Mouse (Mus musculus): ENCODE results near the gene Tmem184b.

Gene Tmem184b

DNA sequence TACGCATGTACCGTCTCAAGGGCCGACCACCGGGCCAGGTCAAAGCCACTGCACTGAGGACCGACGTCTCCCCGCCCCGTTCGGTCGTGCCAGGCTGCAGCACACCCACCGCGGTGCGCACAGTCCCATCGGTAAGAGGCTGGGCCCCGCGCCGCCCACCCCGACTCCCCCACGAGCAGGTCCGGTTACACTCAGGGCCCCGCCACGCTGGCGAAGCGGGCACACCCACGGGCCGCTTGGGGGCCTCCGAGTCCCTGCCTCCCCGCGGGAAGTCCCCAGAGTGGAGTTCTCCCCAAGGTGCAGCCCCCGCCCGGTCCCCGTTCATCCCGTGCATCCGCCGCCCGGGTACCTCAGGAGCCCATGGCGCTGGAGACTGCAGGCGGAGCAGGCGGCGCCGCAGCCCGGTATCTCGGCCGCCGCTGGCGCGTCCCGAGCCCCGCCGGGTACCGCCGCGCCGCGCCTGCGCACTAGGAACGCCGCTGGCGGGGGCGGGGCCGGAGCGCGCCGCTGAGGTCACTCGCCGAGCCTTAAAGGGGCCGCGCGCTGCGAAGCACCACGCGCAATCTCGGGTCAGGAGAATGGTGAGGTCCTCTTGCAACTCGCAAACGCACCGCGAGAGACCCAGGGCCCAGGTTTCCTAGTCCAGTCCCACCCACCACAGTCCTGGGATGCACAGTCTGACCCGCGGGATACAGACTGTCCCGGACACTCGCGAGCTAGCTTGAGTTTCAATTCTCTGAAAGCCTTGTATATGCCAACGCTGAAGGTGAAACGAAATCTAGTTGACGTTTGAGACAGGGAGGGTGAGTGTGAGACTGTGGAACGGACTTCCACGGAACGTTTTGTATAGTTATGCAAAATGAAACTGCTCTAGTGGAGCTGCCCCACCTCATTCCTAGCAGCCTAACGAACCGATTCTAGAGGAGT, at the start of gene Tmem184b:
Gene Tmem184b (minus strand): TSS at position 734 of the 927 bp plus-strand sequence.
- peak; percentile 76 for DNase-seq (ENCODE audit: low read depth, low spot score)

DNA sequence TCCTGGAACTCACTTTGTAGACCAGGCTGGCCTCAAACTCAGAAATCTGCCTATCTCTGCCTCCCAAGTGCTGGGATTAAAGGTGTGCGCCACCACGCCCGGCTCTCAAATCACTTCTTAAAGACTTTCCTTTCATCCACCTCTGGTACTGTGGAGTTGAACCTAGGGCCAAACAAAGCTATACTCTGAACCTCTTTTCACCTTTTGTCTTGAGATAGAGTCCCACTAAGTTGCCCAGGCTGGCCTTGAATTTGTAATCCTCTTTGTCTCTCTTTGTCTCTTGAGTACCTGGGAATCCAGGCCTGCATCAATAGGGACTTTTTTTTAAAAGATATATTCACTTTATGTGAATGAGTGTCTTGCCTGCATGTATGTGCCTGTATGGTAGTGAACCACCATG, 44.7 kb upstream of the Tmem184b start:
- no peak for DNase-seq (ENCODE audit: low read depth, low spot score)

DNA sequence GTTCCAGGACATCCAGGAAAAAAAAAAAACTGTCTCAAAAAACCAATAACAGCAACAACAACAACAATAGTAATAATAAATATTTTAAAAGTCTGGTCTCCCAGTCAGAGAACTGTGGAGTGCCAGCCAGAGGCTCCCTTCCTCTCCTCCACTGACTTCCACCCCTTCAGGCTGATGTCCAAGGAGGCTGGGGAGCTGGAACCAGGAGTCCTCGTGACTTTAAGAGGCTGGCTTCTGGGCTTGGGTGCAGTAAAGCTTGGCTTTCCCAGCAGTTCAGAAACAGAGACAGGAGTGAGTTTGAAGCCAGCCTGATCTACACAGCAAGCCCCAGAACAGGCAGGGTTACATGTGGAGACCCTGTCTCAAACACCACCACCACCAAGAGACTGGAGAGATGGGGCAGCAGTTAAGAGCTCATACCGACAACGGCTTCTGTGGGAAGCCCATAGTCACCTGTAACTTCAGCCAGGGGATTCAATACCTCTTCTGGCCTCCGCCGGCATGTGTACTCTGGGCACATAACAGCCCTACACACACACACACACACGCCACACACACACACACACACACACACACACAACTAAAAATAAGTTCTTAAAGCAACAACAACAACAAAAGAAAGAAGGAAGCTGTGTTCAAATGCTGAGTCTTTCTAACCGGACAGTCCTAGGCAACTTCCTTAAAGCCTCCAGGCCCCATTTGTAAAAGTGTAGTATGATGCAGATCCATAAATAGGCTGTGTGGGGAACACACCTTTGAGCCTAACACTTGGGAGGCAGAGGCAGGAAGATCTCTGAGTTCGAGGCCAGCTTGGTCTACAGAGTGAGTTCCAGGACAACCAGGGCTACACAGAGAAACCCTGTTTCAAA, 42.7 kb upstream of the Tmem184b start:
- no peak for DNase-seq (ENCODE audit: low read depth, low spot score)

DNA sequence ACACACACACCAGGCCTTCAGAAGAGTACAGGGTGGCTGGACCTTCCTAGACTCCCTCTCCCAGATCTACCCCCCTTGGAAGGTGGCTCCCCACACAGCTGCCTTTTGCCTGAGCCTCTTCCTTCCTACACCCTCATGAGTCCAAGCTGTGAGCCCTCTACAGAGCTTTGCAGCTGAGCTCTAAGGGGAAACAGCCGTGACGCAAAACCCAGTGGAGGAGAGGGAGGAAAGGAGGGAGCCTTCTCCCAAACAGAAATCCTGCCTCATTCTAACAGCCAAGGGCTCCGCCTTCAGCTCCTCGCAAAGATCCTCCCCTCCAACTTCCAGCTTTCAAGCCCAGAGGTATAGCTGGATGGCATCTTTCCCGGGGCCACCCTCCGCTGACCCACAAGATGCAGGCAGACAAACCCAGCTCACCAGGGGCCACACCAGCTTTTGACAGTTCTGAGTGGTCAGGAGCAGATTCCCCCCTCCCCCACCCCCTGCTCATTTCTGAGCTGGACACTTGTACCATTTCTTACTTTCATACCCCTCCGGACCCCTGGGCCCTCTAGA, 40.6 kb upstream of the Tmem184b start:
- no peak for DNase-seq (ENCODE audit: low read depth, low spot score)

DNA sequence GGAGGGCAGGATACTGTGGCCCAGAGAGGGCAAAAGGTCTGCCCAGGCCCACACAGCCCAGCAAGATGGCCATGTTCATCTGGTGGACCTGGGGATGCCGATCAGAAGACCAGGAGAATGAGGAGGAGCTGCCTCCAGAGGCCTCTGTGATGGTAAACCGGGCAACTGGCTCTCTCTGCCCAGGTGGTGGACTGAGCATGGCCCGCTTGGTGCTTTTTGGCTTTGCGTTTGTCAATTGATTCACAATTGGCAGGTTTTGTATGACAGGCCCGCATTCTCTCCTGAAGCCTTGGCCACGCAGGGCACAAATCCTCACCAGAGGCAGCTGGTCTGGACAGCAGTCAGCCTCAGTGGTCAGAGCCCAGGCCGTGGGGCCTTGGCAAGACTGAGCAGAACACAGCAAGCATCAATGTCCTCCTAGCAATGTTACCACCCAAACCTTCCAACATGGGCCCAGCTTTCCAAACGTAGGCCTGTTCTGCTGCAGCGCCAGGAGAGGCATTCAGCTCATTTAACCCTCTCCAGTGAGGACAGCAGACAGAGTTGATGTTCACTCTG, 39.7 kb upstream of the Tmem184b start:
- DNase-seq (ENCODE audit: low read depth, low spot score): no peak

DNA sequence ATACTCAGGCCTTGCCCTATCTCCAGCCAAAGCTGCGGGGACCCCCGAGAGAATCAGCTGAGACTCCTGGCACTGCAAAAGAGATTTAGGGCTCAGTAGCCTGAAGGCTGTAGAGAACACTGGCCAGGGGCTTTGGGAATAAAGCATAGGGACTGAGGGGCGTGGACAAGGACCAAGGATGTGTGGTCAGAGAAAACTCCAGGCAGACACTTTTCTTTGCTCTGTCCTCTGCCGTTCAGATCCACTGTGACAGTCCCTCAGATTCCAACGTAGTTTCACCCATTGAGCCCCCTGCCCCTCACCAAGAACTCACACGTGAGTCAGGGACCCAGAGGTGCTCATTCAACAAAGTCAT, 38.9 kb upstream of the Tmem184b start:
- DNase-seq (ENCODE audit: low read depth, low spot score): no peak

DNA sequence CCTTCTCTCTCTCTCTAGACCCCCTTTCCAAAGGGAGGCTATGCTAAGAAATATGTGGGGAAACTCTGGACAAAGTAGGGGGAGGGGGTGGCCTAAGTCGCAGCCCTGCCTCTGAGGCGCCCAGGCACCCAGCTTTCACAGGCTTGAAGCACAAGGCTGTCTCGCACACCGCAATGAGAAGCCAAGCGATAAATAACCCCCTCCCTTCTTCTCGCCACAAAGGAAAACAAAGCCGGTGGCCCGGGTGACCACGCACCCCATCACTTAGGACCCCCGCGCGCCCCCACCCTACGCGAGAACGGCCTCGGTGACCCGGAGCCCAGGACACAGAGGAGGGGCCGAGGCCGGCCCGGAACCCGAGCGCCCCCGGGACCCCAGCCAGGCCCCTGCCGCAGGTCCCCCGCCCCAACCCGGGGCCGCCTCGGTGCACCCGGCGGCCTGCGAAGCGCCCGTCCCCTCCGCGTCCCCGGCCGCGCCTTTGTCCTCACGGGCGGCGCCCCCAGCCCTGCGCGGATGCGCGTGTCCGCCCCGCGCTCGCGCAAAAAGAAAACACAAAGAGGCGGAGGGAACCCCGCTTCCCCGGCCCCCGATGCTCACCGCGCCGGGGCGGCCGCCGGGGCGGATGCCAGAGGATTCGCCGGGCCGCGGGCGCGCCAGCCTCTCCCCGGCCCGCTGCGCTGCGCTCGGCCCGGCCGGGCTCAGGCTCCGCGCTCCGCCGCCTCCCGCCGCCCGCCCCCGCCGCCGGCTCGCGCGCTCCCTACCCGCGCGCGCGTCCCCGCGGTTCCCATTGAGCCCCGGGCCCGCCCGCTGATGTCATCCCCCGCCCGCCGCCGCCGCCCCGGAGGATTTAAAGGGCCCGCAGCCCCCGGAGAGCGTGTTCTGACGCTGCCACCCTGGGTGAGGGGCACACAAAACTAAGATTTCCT, 38.2 kb upstream of the Tmem184b start:
- peak; percentile 54 for DNase-seq (ENCODE audit: low read depth, low spot score)

DNA sequence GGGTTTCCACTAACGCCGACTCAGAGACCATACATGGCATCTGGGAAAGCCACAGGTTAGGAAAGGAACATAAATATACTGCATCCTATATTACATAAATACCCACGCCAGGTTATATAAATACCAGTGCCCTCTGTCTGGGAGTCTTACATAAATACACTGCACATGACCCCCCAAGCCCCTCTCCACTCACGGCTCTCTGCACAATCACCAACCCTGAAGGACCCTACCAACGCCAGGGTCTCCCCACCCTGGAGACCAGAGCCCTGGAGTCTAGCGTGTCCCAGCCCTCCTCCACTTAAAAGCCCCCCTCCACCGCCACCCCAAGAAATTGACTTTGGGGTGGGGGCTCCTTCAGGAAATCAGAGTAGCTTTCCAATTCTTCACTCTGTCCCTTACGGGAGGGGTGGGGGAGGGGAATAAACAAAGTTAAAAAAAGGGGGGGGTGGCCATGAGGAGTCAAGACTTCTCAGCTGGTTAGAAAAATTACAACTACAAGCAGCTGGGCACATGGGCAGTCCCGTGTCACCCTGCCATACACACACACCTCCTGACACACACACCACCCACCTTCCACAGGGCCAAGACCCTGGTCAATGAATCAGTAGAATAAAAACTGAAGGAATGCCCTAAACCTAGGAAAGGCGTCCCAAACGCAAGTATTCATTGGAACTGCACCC, 37.4 kb upstream of the Tmem184b start:
- DNase-seq (ENCODE audit: low read depth, low spot score): no peak

DNA sequence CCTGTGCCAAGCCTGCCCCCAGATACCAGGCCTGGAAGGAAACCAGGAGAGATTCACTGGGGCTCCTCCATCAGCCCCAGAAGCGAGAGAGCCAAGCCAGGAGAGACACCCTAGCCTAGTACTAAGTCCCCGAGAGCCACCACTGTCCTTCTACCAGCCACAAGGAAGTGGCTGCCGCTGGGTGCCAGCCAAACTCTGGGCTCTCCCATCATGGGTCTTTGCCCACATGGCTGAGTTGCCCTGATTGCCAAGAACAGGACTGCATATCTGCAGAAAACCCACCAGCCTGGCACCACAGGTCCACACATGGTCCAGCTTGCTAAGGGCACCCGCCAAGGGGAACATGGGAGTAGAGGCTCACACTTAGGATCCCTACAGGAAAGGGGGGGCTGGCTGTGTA, 36.9 kb upstream of the Tmem184b start:
- no peak for DNase-seq (ENCODE audit: low read depth, low spot score)

DNA sequence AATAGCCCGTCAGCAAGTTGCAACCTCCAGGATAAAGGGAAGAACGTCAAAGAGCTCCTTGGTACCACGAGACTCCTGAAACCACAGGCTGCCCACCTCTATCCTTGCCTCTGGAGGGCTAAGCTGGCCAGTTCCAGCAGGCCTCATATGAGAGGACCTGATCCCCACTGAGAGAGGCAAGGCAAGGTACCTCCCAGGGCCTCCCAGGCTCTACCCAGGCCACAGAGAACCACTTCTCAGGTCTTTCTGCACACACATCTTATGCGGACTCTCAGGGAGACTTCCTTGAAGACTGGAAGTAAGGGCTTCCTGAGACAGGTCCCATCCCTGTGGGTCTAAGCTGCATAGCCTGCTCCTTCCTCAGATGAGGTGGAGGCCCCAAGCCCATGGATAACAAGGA, 36.0 kb upstream of the Tmem184b start:
- DNase-seq (ENCODE audit: low read depth, low spot score): no peak

DNA sequence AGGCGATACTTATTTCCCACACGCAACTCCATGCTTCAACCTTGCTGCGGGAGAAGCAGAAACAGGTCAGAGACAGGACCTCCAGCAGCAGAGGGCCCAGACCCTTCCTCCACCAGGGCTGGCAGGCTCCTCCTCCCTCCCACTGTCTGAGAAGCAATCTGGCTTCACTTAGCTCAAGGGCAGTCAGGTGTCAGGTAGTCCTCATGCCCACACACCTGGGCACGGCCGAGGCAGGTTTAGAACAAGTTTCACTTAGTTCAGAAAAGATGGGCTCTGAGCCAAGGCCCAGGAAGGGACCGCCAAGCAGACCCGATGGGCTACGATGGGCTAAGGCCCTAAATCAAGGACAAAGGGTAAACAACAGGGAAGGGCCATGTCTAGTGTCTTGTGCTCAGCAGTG, 35.4 kb upstream of the Tmem184b start:
- no peak for DNase-seq (ENCODE audit: low read depth, low spot score)

DNA sequence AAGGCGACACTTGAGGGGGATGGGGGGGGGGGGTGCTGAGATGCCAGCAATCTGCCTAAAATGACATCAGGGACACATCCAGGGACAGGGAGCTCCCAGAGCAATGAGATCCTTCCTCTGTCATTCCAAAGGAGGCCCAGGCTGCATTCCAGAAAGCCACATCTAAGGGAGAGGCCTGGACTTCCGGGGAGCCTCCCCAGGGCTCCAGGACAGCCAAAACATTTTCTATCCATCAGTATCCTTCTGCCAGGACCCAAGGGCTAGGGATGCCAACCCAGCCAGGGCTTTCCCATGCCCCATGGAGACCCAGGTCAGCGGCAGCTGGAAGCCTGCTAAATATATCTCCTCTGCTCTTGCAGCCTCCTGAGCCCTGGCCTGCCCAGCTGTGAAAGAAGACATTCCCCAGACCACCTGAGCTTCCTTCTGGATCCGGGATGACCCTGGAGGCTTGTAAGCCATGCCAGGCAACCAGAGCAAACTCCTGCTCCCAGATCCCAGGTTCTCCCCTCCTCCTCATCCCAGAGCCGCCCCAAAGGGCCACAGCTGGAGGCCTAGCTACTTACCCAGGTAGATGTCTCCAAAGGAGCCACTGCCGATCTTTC, 34.9 kb upstream of the Tmem184b start:
- DNase-seq (ENCODE audit: low read depth, low spot score): no peak

DNA sequence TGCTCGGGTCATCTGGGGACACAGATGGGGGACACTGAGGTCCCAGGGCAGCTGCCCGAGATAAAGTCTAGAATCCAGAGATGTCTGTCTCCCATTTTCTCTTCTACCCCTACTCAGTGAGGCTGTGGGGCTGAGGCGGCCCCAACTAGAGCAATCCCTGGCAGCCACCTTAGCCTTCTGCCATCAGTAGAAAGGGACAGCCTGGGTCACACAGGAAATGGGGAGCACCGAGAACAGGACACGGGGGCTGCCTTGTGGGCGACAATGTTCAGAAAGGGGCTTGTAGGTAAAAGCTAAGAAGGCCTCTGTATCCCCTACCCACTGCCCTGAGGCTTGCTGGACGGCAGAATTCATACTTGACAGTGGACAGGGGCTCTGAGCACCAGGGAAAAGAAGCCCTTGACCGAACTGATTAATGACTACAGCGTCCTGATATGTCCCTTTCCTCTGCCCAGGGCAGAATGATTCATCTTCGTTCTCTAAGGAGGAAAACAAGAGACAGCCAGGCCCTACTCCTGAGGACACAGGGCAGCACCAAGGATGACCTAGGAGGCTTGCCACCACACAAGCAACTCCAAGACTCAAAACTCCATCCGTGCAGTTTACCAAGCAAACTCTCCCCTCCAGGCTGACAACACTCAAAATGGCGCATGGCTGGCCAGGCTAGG, 34.3 kb upstream of the Tmem184b start:
- DNase-seq (ENCODE audit: low read depth, low spot score): no peak

DNA sequence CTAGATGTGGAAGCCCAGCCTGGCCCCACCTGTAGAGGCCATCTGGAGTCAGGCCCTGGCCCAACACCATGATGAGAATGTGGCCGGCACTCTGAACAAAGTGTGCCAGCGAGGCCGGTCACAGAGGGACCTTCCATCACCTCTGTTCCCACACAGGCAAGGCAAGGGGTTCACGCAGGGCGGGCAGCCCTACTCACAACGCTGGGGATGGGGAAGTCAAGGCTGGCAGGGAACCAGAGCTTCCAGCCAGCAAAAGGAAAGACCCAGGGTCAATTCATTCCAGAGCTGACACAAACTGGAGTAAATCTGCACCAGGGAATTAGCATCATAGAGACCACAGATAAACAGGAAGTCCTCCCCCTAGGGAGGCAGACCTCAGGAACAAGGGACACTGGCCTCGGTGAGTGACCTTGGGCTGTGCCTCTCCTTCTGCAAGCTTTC, 33.1 kb upstream of the Tmem184b start:
- no peak for DNase-seq (ENCODE audit: low read depth, low spot score)

DNA sequence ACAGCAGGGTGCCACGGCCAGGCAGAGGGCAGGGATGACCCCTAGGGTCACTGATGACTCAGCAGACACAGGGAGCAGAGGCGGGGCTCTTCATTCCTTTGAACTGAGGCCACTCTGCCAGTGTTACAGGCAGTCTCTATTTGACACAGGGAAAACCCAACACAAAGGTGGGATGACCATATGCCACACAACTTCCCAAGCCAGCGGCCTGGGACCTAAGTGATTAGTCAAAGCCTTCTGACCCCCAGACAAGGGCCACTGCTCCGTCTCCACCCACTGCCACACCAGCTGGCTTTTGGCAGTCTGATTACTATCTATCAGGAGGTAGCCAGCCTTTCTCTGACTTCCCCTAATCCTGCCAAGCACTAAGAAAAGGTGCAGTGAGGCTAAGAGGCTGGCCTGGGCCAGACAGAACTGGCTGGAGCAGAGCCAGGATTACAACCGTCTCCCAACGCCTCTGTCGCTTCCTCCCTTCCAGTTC, 31.9 kb upstream of the Tmem184b start:
- DNase-seq (ENCODE audit: low read depth, low spot score): no peak

DNA sequence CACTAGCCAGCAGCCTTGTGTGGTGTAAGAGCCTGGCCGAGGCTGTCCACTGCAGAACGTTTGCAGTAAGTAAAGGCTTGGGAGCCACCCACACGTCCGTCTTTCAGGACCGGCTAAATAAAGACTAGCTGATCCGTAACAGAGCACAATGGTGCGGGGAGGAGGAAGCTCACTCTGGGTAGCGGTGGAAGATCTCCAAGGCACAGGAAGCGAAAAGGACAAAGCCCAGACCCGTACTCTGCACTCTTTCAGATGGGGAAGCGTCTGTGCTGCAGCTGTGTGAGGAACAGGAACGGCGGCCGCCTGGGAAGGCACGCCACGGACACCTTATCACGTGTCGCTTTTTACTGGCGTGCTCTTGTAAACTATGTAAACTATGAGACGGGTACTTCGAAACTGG, 29.5 kb upstream of the Tmem184b start:
- no peak for DNase-seq (ENCODE audit: low read depth, low spot score)

DNA sequence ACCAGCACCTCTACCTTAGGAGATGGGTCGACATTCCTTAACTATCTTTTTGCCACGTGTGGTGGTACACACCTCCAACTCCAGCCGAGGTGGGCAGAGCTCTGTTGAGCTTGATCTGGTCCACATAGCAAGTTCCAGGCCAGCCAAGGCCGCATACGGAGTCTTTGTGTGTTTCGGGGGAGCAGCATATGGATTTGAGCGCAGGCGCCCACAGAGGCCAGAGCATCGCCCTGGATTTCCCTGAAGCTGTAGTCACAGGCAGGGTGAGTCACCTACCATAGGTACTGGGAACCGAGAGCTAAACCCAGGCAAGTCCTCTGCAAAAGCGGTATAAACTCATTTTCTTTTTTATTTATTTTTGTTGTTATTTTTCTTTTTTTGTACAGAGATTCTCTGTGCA, 29.0 kb upstream of the Tmem184b start:
- DNase-seq (ENCODE audit: low read depth, low spot score): no peak

DNA sequence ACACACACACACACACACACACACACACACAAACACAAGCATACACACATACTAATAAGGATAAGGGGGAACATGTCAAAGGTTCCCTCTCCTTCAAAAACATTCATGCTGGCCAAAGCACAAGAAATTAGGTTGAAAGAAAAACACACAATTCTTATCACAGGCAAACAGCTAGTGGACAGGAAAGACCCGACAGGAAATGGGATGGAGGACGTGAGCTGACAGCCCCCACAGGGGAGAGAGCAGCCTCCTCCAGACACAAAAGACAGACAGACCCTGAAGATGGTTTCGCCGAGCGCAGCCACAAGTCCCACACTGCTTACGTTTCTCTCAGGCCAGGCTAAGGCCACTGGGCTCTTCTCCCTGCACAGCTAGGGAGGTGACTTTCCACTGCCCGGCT, 28.6 kb upstream of the Tmem184b start:
- no peak for DNase-seq (ENCODE audit: low read depth, low spot score)

DNA sequence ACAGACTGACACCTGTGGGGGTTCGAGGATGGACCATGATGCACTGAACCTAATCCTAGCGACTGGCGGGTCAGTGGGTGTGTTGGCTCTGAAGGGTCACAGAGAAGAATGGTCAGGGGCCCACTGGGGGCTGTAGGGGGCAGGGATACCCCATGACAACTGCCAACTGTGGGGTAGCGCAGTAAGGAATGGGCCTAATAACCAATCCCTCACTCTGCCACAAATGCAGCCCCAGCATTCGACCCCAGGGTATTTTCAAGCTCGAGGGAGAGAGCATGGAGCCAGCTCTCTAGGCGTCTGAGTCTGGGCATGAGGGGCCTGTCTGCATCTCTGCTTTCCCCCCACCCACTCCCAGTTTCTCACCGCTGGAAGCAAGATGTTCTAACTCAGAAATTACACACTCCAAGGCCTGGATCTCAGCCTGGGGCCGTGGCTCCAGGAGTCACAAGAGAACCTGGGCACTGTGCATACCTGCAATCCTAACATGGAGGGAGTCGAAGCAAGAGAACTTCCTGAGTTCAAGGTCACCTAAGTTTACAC, 27.2 kb upstream of the Tmem184b start:
- DNase-seq (ENCODE audit: low read depth, low spot score): no peak
